Mouse (Mus musculus) liver, embryonic 16.5 days (tissue): ENCODE data around the gene Prkch. TPM values are rescaled to one million over a fixed set of nuclear protein-coding genes. Genes with fewer than 3 reads are reported as not detected.

Experiments used
- ATAC-seq: fragments of 200-750 bp; cut with Nextera tagmentation; 2 replicates; pipeline ENCODE4 v1.8.0; 2017; ENCODE audit warnings: low read depth, mild to moderate bottlenecking, moderate number of reproducible peaks, moderate library complexity
- H3K27ac ChIP-seq: fragments of 300-500 bp; sonication (generic); 2 replicates; pipeline ENCODE4 v1.5.1; 2014; ENCODE audit warnings: mild to moderate bottlenecking, low read length
- H3K27me3 ChIP-seq: fragments of 300-500 bp; sonication (generic); 2 replicates; pipeline ENCODE4 v1.6.1; 2014; ENCODE audit warnings: low read depth, low read length, mixed read lengths; ENCODE audit not compliant: control insufficient read depth, insufficient read depth
- H3K36me3 ChIP-seq: fragments of 300-500 bp; sonication (generic); 2 replicates; pipeline ENCODE4 v1.6.1; 2014; ENCODE audit warnings: mild to moderate bottlenecking; ENCODE audit not compliant: control insufficient read depth, insufficient read depth
- H3K4me1 ChIP-seq: fragments of 300-500 bp; sonication (generic); 2 replicates; pipeline ENCODE4 v1.6.1; 2014; ENCODE audit warnings: low read depth, low read length, mixed read lengths; ENCODE audit not compliant: control insufficient read depth
- H3K4me2 ChIP-seq: fragments of 300-500 bp; sonication (generic); 2 replicates; pipeline ENCODE4 v1.6.1; 2014; ENCODE audit warnings: low read depth, low read length, mixed read lengths
- H3K4me3 ChIP-seq: fragments of 300-500 bp; sonication (generic); 2 replicates; pipeline ENCODE4 v1.5.1; 2014; ENCODE audit warnings: low read depth, mild to moderate bottlenecking, low read length
- H3K9ac ChIP-seq: fragments of 300-500 bp; sonication (generic); 2 replicates; pipeline ENCODE4 v1.6.1; 2014; ENCODE audit warnings: low read depth, low read length
- H3K9me3 ChIP-seq: fragments of 300-500 bp; sonication (generic); replicated peaks from 2 replicates; pipeline ENCODE4 v1.6.1; 2016; ENCODE audit warnings: low read length; ENCODE audit not compliant: control insufficient read depth
- WGBS: fragments of 180-500 bp; shearing (Covaris S2); extraction: QIAGEN DNeasy Blood & Tissue Kit; methylation state at CpG from one replicate; pipeline ENCODE4 v1.1.7; 2014; ENCODE audit not compliant: insufficient replicate concordance; 5-methylcytosine and 5-hydroxymethylcytosine counted together
- polyA plus RNA-seq: library from polyadenylated mRNA; unstranded; fragments of >200 nt; fragmentation: Nextera tagmentation; extraction: Ambion mirVana; gene quantifications from 2 replicates; pipeline ENCODE4 v1.2.1, GENCODE M21; 2015

Gene Prkch
- polyA plus RNA-seq, 1 experiment from 2014 or later: 1.6 TPM

GRCm38 (mm10) chr12:73801845-73802244 lies 217.2 kb downstream of the Prkch start:
- Histone ChIP-seq H3K4me2 (no peak overlapping the region), H3K4me1 (no peaks in the 10 kb centered on the region), H3K27ac (no peak overlapping the region), H3K9me3 (no peaks in the 10 kb centered on the region), H3K9ac (no peak overlapping the region), H3K36me3 (no peaks in the 10 kb centered on the region), H3K4me3 (no peak overlapping the region), H3K27me3 (no peaks in the 10 kb centered on the region)
- no peak for ATAC-seq
- WGBS: 57% methylated on average over 8 of the region's 8 CpGs

- H3K4me1 ChIP-seq: no peaks in the 10 kb centered on the region
- H3K36me3 ChIP-seq: no peaks in the 10 kb centered on the region
- no peaks in the 10 kb centered on the region for H3K9me3 ChIP-seq
- no peak overlapping the region for H3K4me2 ChIP-seq
- no peak overlapping the region for H3K4me3 ChIP-seq
- no peak for ATAC-seq
- 59% methylated on average over 10 of the region's 10 CpGs for WGBS
- no peaks in the 10 kb centered on the region for H3K27me3 ChIP-seq
- no peak overlapping the region for H3K27ac ChIP-seq
- H3K9ac ChIP-seq: no peak overlapping the region
Measured at GRCm38 (mm10) chr12:73802379-73803057, 217.9 kb downstream of the Prkch start.

GRCm38 (mm10) chr12:73803946-73804345 lies 219.3 kb downstream of the Prkch start:
- no peaks in the 10 kb centered on the region for H3K4me1 ChIP-seq
- H3K27me3 ChIP-seq: no peaks in the 10 kb centered on the region
- 70% methylated on average over 4 of the region's 4 CpGs for WGBS
- H3K36me3 ChIP-seq: no peaks in the 10 kb centered on the region
- no peak overlapping the region for H3K4me3 ChIP-seq
- ATAC-seq: no peak
- H3K9ac ChIP-seq: no peak overlapping the region
- no peaks in the 10 kb centered on the region for H3K9me3 ChIP-seq
- H3K27ac ChIP-seq: no peak overlapping the region
- no peak overlapping the region for H3K4me2 ChIP-seq

GRCm38 (mm10) chr12:73805541-73805940 lies 220.9 kb downstream of the Prkch start:
- Histone ChIP-seq H3K4me2 (no peak overlapping the region), H3K9me3 (no peaks in the 10 kb centered on the region), H3K36me3 (no peaks in the 10 kb centered on the region), H3K27ac (no peak overlapping the region), H3K4me1 (no peaks in the 10 kb centered on the region), H3K27me3 (no peaks in the 10 kb centered on the region), H3K9ac (no peak overlapping the region), H3K4me3 (no peak overlapping the region)
- ATAC-seq: no peak
- 50% methylated on average over 3 of the region's 3 CpGs for WGBS

- Histone ChIP-seq H3K9ac (no peak overlapping the region), H3K4me2 (no peak overlapping the region), H3K4me1 (no peaks in the 10 kb centered on the region), H3K36me3 (no peaks in the 10 kb centered on the region), H3K27ac (no peak overlapping the region), H3K9me3 (no peaks in the 10 kb centered on the region), H3K4me3 (no peak overlapping the region), H3K27me3 (no peaks in the 10 kb centered on the region)
- 50% methylated on average over 5 of the region's 5 CpGs for WGBS
- no peak for ATAC-seq
Measured at GRCm38 (mm10) chr12:73806003-73806402, 221.4 kb downstream of the Prkch start.

- no peak overlapping the region for H3K4me3 ChIP-seq
- no peak overlapping the region for H3K27ac ChIP-seq
- 46% methylated on average over 2 of the region's 2 CpGs for WGBS
- H3K9me3 ChIP-seq: no peaks in the 10 kb centered on the region
- ATAC-seq: no peak
- H3K9ac ChIP-seq: no peak overlapping the region
- no peak overlapping the region for H3K4me2 ChIP-seq
- H3K4me1 ChIP-seq: no peaks in the 10 kb centered on the region
- no peaks in the 10 kb centered on the region for H3K36me3 ChIP-seq
- no peaks in the 10 kb centered on the region for H3K27me3 ChIP-seq
Measured at GRCm38 (mm10) chr12:73807228-73807627, 222.6 kb downstream of the Prkch start.

- Histone ChIP-seq H3K4me2 (no peak overlapping the region), H3K9me3 (no peaks in the 10 kb centered on the region), H3K27me3 (no peaks in the 10 kb centered on the region), H3K4me1 (no peaks in the 10 kb centered on the region), H3K27ac (no peak overlapping the region), H3K36me3 (no peaks in the 10 kb centered on the region), H3K4me3 (no peak overlapping the region), H3K9ac (no peak overlapping the region)
- ATAC-seq: 0 out of 2 replicates have a peak, but pooled peaks have one; percentile 27
- 49% methylated on average over 13 of the region's 13 CpGs for WGBS
Measured at GRCm38 (mm10) chr12:73810041-73810795, 225.6 kb downstream of the Prkch start.

- Histone ChIP-seq H3K4me3 (no peak overlapping the region), H3K27me3 (no peaks in the 10 kb centered on the region), H3K27ac (no peak overlapping the region), H3K4me1 (no peaks in the 10 kb centered on the region), H3K36me3 (no peaks in the 10 kb centered on the region), H3K9me3 (no peaks in the 10 kb centered on the region), H3K9ac (no peak overlapping the region), H3K4me2 (no peak overlapping the region)
- 49% methylated on average over 5 of the region's 5 CpGs for WGBS
- no peak for ATAC-seq
Measured at GRCm38 (mm10) chr12:73810903-73811302, 226.3 kb downstream of the Prkch start.

GRCm38 (mm10) chr12:73812198-73812597 lies 227.6 kb downstream of the Prkch start:
- H3K4me3 ChIP-seq: no peak overlapping the region
- H3K4me2 ChIP-seq: no peak overlapping the region
- H3K27me3 ChIP-seq: no peaks in the 10 kb centered on the region
- H3K36me3 ChIP-seq: no peaks in the 10 kb centered on the region
- 53% methylated on average over 6 of the region's 6 CpGs for WGBS
- no peak for ATAC-seq
- no peak overlapping the region for H3K27ac ChIP-seq
- no peaks in the 10 kb centered on the region for H3K4me1 ChIP-seq
- H3K9ac ChIP-seq: no peak overlapping the region
- no peaks in the 10 kb centered on the region for H3K9me3 ChIP-seq
